Mouse (Mus musculus) monocyte, adult 2 months (primary cell): ENCODE results near the gene Itgbl1.

Experiments
- DNase-seq, 2 experiments: peaks; one replicate each; pipeline ENCODE4 v3.0.0; 2022; ENCODE audit warnings: low spot score in 2 of 2, low read depth in 1 of 2

Gene Itgbl1

DNA sequence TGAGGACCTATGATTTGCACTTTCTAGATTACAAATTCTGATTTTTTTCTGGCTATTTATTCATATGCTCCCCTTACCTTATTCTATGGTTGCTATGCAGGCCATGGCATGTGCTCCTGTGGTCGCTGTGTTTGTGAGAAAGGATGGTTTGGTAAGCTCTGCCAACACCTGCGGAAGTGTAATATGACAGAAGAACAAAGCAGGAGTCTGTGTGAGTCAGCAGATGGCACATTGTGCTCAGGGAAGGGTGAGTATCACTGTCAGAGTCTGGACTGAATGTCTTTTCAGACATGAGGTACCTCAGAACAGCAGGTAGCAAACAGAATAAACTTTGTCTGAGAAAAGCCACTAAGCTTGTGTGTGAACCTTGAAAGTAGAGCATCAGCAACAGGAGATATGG, 306.8 kb downstream of the Itgbl1 start:
- no peak for DNase-seq

DNA sequence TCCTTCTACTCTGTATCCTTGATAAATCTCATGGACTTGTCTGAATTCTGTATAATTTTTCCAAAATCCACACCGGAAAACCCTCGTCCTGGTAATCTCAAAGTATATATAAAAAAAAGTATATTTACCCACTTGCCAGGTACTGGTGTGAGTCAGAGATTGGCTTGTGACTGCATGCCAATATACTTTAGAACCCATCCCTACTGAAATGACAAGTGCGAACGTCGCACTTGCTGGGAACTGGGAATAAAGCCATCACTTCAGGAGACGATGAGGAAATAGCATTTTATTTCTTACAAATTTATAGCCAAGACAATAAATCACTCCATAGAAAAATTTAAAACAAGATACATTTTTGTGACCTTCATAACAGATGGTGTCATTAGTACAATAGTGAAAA, 308.2 kb downstream of the Itgbl1 start:
- DNase-seq: no peak

DNA sequence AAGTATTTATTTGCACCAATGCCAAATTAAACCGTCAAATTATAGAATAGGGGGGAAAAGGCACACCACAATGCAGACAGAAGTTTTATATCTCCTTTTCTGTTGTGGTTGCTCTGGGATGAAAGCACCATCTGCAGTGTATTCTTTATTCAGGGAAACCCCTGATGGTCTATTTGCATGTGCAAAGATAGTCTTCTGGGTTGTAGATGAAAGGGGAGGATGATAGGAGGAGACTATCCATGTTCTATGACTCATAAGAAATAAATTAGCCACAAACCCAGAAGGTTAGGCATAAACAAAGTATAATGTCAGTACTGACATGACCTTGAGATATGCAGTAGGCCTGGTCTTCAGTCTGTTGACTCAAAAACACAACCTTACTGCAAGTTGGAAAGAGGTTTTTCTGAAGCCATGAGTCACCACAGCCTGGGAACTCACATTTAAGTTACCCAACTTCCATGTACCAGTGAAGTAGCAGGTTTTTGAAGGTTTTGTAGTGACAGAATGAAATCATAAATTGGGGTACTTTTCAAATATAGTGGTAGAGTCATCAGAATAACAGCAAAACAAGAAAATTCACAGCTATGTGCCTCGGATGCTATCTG, 330.9 kb downstream of the Itgbl1 start:
- DNase-seq: no peak
